Mouse (Mus musculus) thymus, adult 2 months (tissue): ENCODE data around the gene Phyhd1. TPM values are rescaled to one million over a fixed set of nuclear protein-coding genes. Genes with fewer than 3 reads are reported as not detected.

ENCODE experiments used
- DNase-seq: peaks from one replicate; pipeline ENCODE4 v3.0.0; 2021
- H3K27ac ChIP-seq: fragments of 200-500 bp; 2 replicates; pipeline ENCODE4 v1.5.1; 2012; ENCODE audit warnings: low read length, control low read depth; ENCODE audit not compliant: control insufficient read depth, insufficient read depth
- H3K27me3 ChIP-seq: fragments of 200-500 bp; 2 replicates; pipeline ENCODE4 v1.6.1; 2012; ENCODE audit warnings: mild to moderate bottlenecking, low read length, moderate library complexity, mixed read lengths; ENCODE audit not compliant: control insufficient read depth, insufficient read depth
- H3K36me3 ChIP-seq: fragments of 200-500 bp; 2 replicates; pipeline ENCODE4 v1.6.1; 2012; ENCODE audit warnings: mild to moderate bottlenecking, low read length, moderate library complexity; ENCODE audit not compliant: control insufficient read depth, insufficient read depth
- H3K4me1 ChIP-seq: fragments of 200-500 bp; replicated peaks from 2 replicates; pipeline ENCODE4 v1.6.1; 2012; ENCODE audit warnings: low read length; ENCODE audit not compliant: control insufficient read depth, insufficient read depth
- H3K4me3 ChIP-seq: fragments of 200-500 bp; 2 replicates; pipeline ENCODE4 v1.5.1; 2012; ENCODE audit warnings: mild to moderate bottlenecking, low read length, control low read depth, moderate library complexity; ENCODE audit not compliant: control insufficient read depth, insufficient read depth
- CTCF ChIP-seq: fragments of 200-500 bp; IDR thresholded peaks from 2 replicates; pipeline ENCODE4 v1.5.1; 2012; ENCODE audit warnings: mild to moderate bottlenecking, control low read depth, low read length, moderate library complexity, borderline replicate concordance; ENCODE audit not compliant: control insufficient read depth, poor library complexity, insufficient read depth; ENCODE audit errors: extremely low read depth
- POLR2A ChIP-seq: fragments of 200-500 bp; IDR thresholded peaks from 2 replicates; pipeline ENCODE4 v1.6.1; 2012; ENCODE audit warnings: mild to moderate bottlenecking, low read length, control low read depth, moderate library complexity; ENCODE audit not compliant: control insufficient read depth, poor library complexity, insufficient read depth; ENCODE audit errors: extremely low read depth
- WGBS: fragments of 180-500 bp; shearing (Covaris S2); methylation state at CpG from one replicate; pipeline ENCODE4 v1.1.7; 2018; 5-methylcytosine and 5-hydroxymethylcytosine counted together
- polyA plus RNA-seq: library from polyadenylated mRNA; depleted of rRNA; stranded (reverse); fragments of >200 nt; gene quantifications from 2 replicates; pipeline ENCODE4 v1.2.3, GENCODE M21; 2012

The Phyhd1 gene
- polyA plus RNA-seq, 1 experiment = 18.1 TPM

DNA sequence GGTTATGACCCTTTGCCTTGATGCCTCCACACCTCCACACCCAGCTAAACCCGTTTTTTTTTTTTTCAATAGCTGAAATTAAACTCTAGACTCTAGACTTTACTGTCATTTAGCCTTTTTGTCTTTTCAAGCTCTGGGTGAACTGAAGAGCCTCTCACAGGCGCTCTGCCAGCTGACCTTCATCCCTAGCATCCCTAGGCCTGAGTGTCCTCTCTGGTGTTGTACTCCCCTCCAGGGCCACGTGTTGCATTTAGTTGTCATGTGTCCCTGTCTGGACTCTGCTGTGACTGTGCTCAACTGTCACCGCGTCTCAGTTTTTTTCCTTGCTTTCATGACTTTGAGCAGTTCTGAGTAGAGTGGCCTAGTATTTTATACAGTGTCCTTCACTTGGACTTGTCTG, 34.0 kb downstream of the Phyhd1 start:
- peaks cover 35% of the 10 kb centered on the region for H3K36me3 ChIP-seq
- WGBS = 95% methylated on average over 5 of the region's 5 CpGs
- H3K27ac ChIP-seq = no peak overlapping the region
- H3K4me3 ChIP-seq = no peak overlapping the region
- no peaks in the 10 kb centered on the region for H3K4me1 ChIP-seq
- no peak for DNase-seq
- TF ChIP-seq CTCF (no peak), POLR2A (no peak)
- no peaks in the 10 kb centered on the region for H3K27me3 ChIP-seq

DNA sequence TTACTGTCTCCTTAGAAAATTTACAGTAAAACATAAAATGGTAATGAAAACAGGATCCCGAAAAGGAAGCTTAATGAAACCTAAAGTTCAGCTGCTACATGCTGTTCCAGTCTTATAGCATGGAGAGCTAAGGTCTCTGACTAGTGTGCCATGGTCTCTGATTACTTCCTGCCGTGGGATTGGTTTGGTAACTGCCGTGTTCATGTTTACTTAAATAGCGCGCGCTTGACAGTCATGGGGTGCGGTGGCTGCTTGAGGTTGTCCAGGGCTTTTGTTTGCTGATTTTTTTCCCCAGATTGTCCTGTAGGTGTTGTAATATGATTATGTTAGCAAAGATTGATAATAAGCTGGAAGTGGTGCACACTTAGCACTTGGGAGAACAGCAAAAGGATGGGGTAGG, 40.1 kb downstream of the Phyhd1 start:
- peaks cover 58% of the 10 kb centered on the region for H3K36me3 ChIP-seq
- WGBS = 89% methylated on average over 7 of the region's 7 CpGs
- DNase-seq = no peak

DNA sequence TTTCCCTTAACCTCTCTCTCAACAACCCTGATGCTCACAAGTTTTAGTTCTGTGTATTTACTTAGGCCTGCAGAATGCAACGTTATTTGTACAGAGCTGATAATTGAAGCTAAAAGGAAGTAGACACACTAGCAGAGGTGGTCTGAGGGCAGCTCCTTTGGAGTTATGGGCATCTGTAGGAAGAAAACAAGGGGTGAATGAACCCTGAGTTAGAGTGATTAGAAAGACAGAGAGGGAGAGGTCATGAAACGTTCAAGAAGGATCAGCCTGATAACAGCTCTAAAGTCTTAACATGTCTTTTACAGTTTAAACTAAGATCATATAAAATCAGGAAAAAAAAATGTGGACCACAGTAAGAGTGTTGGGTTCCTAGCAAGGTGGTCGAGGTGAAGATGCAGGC, 43.3 kb downstream of the Phyhd1 start:
- no peak for DNase-seq
- Histone ChIP-seq H3K27ac (no peak overlapping the region), H3K4me1 (no peaks in the 10 kb centered on the region), H3K27me3 (no peaks in the 10 kb centered on the region), H3K4me3 (no peak overlapping the region), H3K36me3 (peaks cover 64% of the 10 kb centered on the region)
- WGBS = 94% methylated on average over 3 of the region's 3 CpGs
- TF ChIP-seq POLR2A (no peak), CTCF (no peak)

More for the DNA sequence above, 40.1 kb downstream of the Phyhd1 start:
- no peak for TF ChIP-seq POLR2A
- no peak for TF ChIP-seq CTCF
- Histone ChIP-seq H3K4me3 (no peak overlapping the region), H3K4me1 (no peaks in the 10 kb centered on the region), H3K27me3 (no peaks in the 10 kb centered on the region), H3K27ac (no peak overlapping the region)

DNA sequence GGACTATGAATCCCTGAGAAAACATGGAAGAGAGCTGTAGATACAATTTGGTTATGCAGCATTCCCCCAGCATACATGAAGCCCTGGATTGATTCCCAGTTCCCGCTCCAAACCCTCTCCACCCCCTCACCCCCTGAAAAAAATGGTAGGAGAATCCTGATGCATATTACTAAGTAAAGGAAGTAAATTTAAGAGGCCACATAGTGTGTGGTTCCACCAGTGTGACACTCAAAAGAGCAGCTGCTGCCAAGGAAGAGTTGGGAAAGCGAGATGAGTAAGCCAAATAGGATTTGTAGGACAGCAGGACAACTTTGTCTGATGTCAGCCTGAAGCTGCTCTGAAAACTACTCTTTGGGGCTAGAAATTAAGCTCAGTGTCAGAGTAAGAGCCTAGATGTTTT, 45.5 kb downstream of the Phyhd1 start:
- Histone ChIP-seq H3K36me3 (peaks cover 79% of the 10 kb centered on the region), H3K27ac (no peak overlapping the region), H3K4me3 (no peak overlapping the region), H3K27me3 (no peaks in the 10 kb centered on the region), H3K4me1 (no peaks in the 10 kb centered on the region)
- no peak for TF ChIP-seq CTCF
- no peak for TF ChIP-seq POLR2A
- WGBS = 96% methylated on average over 2 of the region's 2 CpGs
- DNase-seq = no peak

DNA sequence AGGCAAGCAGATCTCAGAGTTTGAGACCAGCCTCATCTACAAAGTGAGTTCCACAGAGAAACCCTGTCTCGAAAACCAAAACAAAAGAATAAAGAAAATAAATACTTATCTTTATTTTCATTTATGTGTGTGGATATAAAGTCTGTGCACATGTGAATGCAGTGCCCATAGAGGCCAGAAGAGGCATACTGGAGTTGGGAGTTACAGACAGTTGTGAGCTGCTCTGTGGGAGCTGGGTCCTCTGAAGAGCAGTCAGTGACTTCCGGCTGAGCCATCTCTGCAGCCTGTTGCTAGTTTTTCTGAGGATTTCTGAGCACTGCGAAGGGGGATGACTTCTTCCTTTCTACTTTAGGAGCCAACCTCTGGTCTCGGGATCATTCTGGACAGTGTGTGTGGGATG, 50.1 kb downstream of the Phyhd1 start:
- Histone ChIP-seq H3K36me3 (peaks cover 83% of the 10 kb centered on the region), H3K4me3 (no peak overlapping the region), H3K4me1 (no peaks in the 10 kb centered on the region), H3K27ac (no peak overlapping the region), H3K27me3 (no peaks in the 10 kb centered on the region)
- TF ChIP-seq POLR2A (no peak), CTCF (no peak)
- 94% methylated on average over 4 of the region's 4 CpGs for WGBS
- DNase-seq = no peak

DNA sequence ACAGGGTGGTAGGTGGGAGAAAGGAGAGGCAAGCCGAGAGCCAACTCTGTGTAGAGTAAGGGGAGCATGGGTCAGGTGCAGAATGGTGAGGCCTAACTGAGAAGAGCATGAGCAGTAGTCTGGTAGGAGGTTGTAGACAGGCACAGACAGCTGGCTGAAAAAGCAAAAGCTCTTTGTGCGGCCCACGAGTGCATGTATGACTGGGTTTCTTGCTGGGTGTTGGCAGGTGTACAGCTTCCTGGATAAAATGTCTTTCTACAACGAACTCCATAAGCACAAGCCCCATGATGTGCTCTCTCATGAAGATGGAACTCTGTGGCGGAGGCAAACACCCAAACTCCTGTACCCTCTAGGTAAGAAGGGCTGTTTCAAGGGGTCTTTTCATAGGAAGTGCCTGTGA, 51.0 kb downstream of the Phyhd1 start:
- Histone ChIP-seq H3K36me3 (peaks cover 81% of the 10 kb centered on the region), H3K27me3 (no peaks in the 10 kb centered on the region), H3K27ac (no peak overlapping the region), H3K4me1 (no peaks in the 10 kb centered on the region), H3K4me3 (no peak overlapping the region)
- DNase-seq = no peak
- no peak for TF ChIP-seq POLR2A
- no peak for TF ChIP-seq CTCF
- WGBS = 94% methylated on average over 5 of the region's 5 CpGs

DNA sequence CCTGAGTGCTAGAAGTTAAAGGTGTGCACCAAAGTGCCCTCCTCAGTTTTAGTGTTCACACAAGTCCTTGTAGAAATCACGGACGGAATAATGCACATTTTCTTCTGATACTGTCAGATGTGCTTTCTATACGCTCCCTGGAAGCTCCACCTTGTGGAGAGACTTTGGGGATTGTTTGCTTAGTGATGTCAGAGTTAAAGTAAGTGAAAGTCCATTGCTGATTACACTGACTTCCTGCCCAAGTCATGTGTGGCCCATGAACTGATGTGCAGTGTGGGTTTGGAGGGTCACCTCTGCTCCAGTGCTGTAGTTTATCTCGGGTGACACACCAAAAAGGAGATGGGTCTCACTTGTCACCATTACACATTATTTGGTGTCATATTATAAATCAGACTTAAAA, 53.3 kb downstream of the Phyhd1 start:
- H3K27me3 ChIP-seq = no peaks in the 10 kb centered on the region
- H3K4me3 ChIP-seq = no peak overlapping the region
- H3K4me1 ChIP-seq = no peaks in the 10 kb centered on the region
- no peak for DNase-seq
- H3K36me3 ChIP-seq = peaks cover 81% of the 10 kb centered on the region
- 98% methylated on average over 4 of the region's 4 CpGs for WGBS
- no peak for TF ChIP-seq POLR2A
- TF ChIP-seq CTCF = no peak
- H3K27ac ChIP-seq = no peak overlapping the region
